In the genomic region with DNA sequence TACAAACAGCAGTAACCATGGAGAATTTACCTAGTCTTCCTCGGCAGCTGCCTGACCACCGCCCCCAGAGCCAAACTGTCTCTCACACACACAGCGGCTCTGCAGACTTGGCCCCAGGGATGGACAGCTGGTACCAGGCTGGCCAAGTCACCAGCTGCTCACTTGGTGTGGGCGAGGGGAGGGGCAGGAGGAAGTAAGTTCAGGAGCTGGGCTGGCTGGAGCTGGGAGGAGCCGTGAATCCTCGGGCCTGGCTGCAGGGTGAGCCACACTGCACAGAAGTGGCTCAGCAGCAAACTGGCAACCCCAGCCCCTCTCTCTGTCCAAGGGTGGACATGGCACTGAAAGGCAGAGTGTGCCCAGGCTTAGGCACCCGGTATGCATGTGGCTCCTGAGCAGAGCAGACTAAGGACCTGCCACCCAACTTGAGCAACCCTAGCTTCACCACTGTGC, we compare ENCODE assay signal across 8 mouse cellular contexts. TPM values are rescaled to one million over a fixed set of nuclear protein-coding genes. Genes with fewer than 3 reads are reported as not detected.
DNase-seq lines count a peak whose midpoint lies in the region; ATAC-seq and TF ChIP-seq lines count a peak whose summit lies in the region.

No protein-coding gene starts in this region.

- H3K9me3 ChIP-seq in embryonic facial prominence, embryonic 11.5 days (replicated peaks; ENCODE audit: control insufficient read depth, low read length), result no peaks in the 10 kb centered on the region
- H3K9me3 ChIP-seq in limb, embryonic 11.5 days (ENCODE audit: control insufficient read depth, low read length), result no peaks in the 10 kb centered on the region
- H3K9me3 ChIP-seq in midbrain, embryonic 13.5 days, result no peaks in the 10 kb centered on the region

- peaks cover 12% of the 10 kb centered on the region for H3K4me1 ChIP-seq in embryonic facial prominence, embryonic 11.5 days (ENCODE audit: control insufficient read depth, insufficient read depth, low read length)
- peaks cover 7% of the 10 kb centered on the region for H3K4me1 ChIP-seq in kidney, adult 2 months (ENCODE audit: control insufficient read depth, insufficient read depth, low read length)
- peaks cover 19% of the 10 kb centered on the region for H3K4me1 ChIP-seq in limb, embryonic 11.5 days (ENCODE audit: control insufficient read depth, insufficient read depth, low read length)
- H3K4me1 ChIP-seq in midbrain, embryonic 13.5 days (replicated peaks), result peaks cover 48% of the 10 kb centered on the region

- 33% methylated on average over 7 of the region's 7 CpGs for WGBS in embryonic facial prominence, embryonic 11.5 days
- 17% methylated on average over 7 of the region's 7 CpGs for WGBS in kidney, adult 2 months
- 36% methylated on average over 7 of the region's 7 CpGs for WGBS in limb, embryonic 11.5 days
- WGBS in midbrain, embryonic 13.5 days, result 6% methylated on average over 7 of the region's 7 CpGs

- H3K27me3 ChIP-seq in embryonic facial prominence, embryonic 11.5 days (ENCODE audit: control insufficient read depth, insufficient read depth, low read length), result no peaks in the 10 kb centered on the region
- no peaks in the 10 kb centered on the region for H3K27me3 ChIP-seq in kidney, adult 2 months (replicated peaks; ENCODE audit: control insufficient read depth, insufficient read depth, low read length)
- H3K27me3 ChIP-seq in limb, embryonic 11.5 days (ENCODE audit: control insufficient read depth, insufficient read depth, low read length), result no peaks in the 10 kb centered on the region
- no peaks in the 10 kb centered on the region for H3K27me3 ChIP-seq in midbrain, embryonic 13.5 days
- no peaks in the 10 kb centered on the region for H3K27me3 ChIP-seq in splenic B cell, adult 2 months (ENCODE audit: control insufficient read depth, insufficient read depth, low read length, poor library complexity, severe bottlenecking)

- DNase-seq in spleen, adult 18-20 months, result peak; percentile 19 to 26
- DNase-seq in spleen, adult 12 weeks (ENCODE audit: low spot score), result no peak
- peak; percentile 58 for DNase-seq in embryonic facial prominence, embryonic 11.5 days (ENCODE audit: low spot score)
- peak; percentile 98 for DNase-seq in heart, adult 11 months
- DNase-seq in kidney, adult 2 months, result peak; percentile 57
- DNase-seq in limb, embryonic 11.5 days (ENCODE audit: low spot score), result peak; percentile 58
- peak; percentile 21 for DNase-seq in splenic B cell, adult 2 months (ENCODE audit: low read depth, low spot score)

- H3K4me2 ChIP-seq in embryonic facial prominence, embryonic 11.5 days (ENCODE audit: low read depth, low read length), result peak overlapping the region; percentile 90
- peak overlapping the region; percentile 95 for H3K4me2 ChIP-seq in limb, embryonic 11.5 days (ENCODE audit: low read depth, severe bottlenecking)
- H3K4me2 ChIP-seq in midbrain, embryonic 13.5 days (replicated peaks), result peak overlapping the region; percentile 95

- peaks cover 12% of the 10 kb centered on the region for H3K36me3 ChIP-seq in embryonic facial prominence, embryonic 11.5 days (replicated peaks; ENCODE audit: control insufficient read depth, insufficient read depth, low read depth, low read length)
- H3K36me3 ChIP-seq in kidney, adult 2 months (ENCODE audit: control insufficient read depth, insufficient read depth, low read length), result peaks cover 4% of the 10 kb centered on the region; the same call in 1 of the 2 replicates
- H3K36me3 ChIP-seq in limb, embryonic 11.5 days (ENCODE audit: control insufficient read depth, insufficient read depth, low read length), result peaks cover 25% of the 10 kb centered on the region
- H3K36me3 ChIP-seq in midbrain, embryonic 13.5 days, result peaks cover 33% of the 10 kb centered on the region
- peaks cover 6% of the 10 kb centered on the region for H3K36me3 ChIP-seq in splenic B cell, adult 2 months (ENCODE audit: control insufficient read depth, insufficient read depth, low read length, poor library complexity, severe bottlenecking)

- H3K9ac ChIP-seq in embryonic facial prominence, embryonic 11.5 days (replicated peaks; ENCODE audit: low read length), result peak overlapping the region; percentile 100
- peak overlapping the region; percentile 100 for H3K9ac ChIP-seq in limb, embryonic 11.5 days (ENCODE audit: low read length)
- H3K9ac ChIP-seq in midbrain, embryonic 13.5 days (replicated peaks), result peak overlapping the region; percentile 99

- ATAC-seq in embryonic facial prominence, embryonic 11.5 days (replicated peaks; ENCODE audit: insufficient number of reproducible peaks, low FRiP score, low TSS enrichment, low read depth), result peak; percentile 44
- ATAC-seq in limb, embryonic 11.5 days (ENCODE audit: insufficient number of reproducible peaks, low FRiP score, low TSS enrichment, low read depth), result peak; percentile 17; the same call in 1 of the 2 replicates
- peak; percentile 78 for ATAC-seq in midbrain, embryonic 13.5 days

- no peak for TF ChIP-seq CTCF in kidney, adult 2 months (conservative IDR thresholded peaks at IDR 0.05; ENCODE audit: insufficient read depth, insufficient read length, low read depth, low read length)

- no peak for TF ChIP-seq POLR2A in kidney, adult 2 months (IDR thresholded peaks at IDR 0.05; ENCODE audit: low read depth, low read length)

- peak overlapping the region; percentile 99 for H3K4me3 ChIP-seq in embryonic facial prominence, embryonic 11.5 days (ENCODE audit: low read depth, low read length)
- no peak overlapping the region for H3K4me3 ChIP-seq in kidney, adult 2 months (ENCODE audit: insufficient read depth, low read depth, low read length)
- H3K4me3 ChIP-seq in limb, embryonic 11.5 days (ENCODE audit: low read depth, low read length), result peak overlapping the region; percentile 100
- peak overlapping the region; percentile 94 for H3K4me3 ChIP-seq in midbrain, embryonic 13.5 days (replicated peaks)

- H3K27ac ChIP-seq in embryonic facial prominence, embryonic 11.5 days (replicated peaks; ENCODE audit: low read depth, low read length), result peak overlapping the region; percentile 99
- no peak overlapping the region for H3K27ac ChIP-seq in kidney, adult 2 months (ENCODE audit: insufficient read depth, low read depth, low read length)
- H3K27ac ChIP-seq in limb, embryonic 11.5 days (replicated peaks; ENCODE audit: low read depth, low read length), result peak overlapping the region; percentile 99
- peak overlapping the region; percentile 99 for H3K27ac ChIP-seq in midbrain, embryonic 13.5 days

RNA-seq across cellular contexts. Expression of a gene that starts 11.7 kb away (rescaled TPM):
- polyA plus RNA-seq in embryonic facial prominence, embryonic 11.5 days (2014; fragmentation: Nextera tagmentation; extraction: Ambion mirVana), result 189 and 410 TPM in 2 replicates
- 76.6 and 79.8 TPM in 2 replicates for polyA plus RNA-seq in kidney, adult 2 months (2012; rRNA removed)
- 300 and 440 TPM in 2 replicates for polyA plus RNA-seq in limb, embryonic 11.5 days (2014; fragmentation: Nextera tagmentation; extraction: Ambion mirVana)
- 78.7 and 82.5 TPM in 2 replicates for polyA plus RNA-seq in midbrain, embryonic 13.5 days (2015; fragmentation: Nextera tagmentation; extraction: Ambion mirVana)

RNA-seq across cellular contexts. Expression of a gene that starts 23.2 kb away (rescaled TPM):
- 14.7 and 15.8 TPM in 2 replicates for polyA plus RNA-seq in embryonic facial prominence, embryonic 11.5 days (2014; fragmentation: Nextera tagmentation; extraction: Ambion mirVana)
- 7.2 and 8.0 TPM in 2 replicates for polyA plus RNA-seq in kidney, adult 2 months (2012; rRNA removed)
- polyA plus RNA-seq in limb, embryonic 11.5 days (2014; fragmentation: Nextera tagmentation; extraction: Ambion mirVana), result 14.0 and 17.6 TPM in 2 replicates
- polyA plus RNA-seq in midbrain, embryonic 13.5 days (2015; fragmentation: Nextera tagmentation; extraction: Ambion mirVana), result 15.9 and 16.7 TPM in 2 replicates

RNA-seq across cellular contexts. Expression of a gene that starts 23.4 kb away (rescaled TPM):
- 14.7 and 17.4 TPM in 2 replicates for polyA plus RNA-seq in embryonic facial prominence, embryonic 11.5 days (2014; fragmentation: Nextera tagmentation; extraction: Ambion mirVana)
- polyA plus RNA-seq in kidney, adult 2 months (2012; rRNA removed), result 2.5 and 3.1 TPM in 2 replicates
- 18.1 and 18.3 TPM in 2 replicates for polyA plus RNA-seq in limb, embryonic 11.5 days (2014; fragmentation: Nextera tagmentation; extraction: Ambion mirVana)
- polyA plus RNA-seq in midbrain, embryonic 13.5 days (2015; fragmentation: Nextera tagmentation; extraction: Ambion mirVana), result 15.4 and 16.5 TPM in 2 replicates

Comparison
In these comparisons a context has a peak if more than half of its experiments do, and no peak if none do; other contexts are left out.
1. ATAC-seq: peak in every context shown above with its lines; median percentile 78 in midbrain, embryonic 13.5 days; 44 in embryonic facial prominence, embryonic 11.5 days; 17 in limb, embryonic 11.5 days.